Mouse (Mus musculus): Measurements from ENCODE around the gene Tymp. TPM values are rescaled to one million over a fixed set of nuclear protein-coding genes. Genes with fewer than 3 reads are reported as not detected.

The Tymp gene
- polyA plus RNA-seq, 1 experiment from 2014 or later, result 1.2 TPM

Other genes with a start within 250 kb of the Tymp start
- 15.0 and 16.5 TPM in 2 replicates for gene Hdac10, start 248.3 kb downstream of the Tymp start, polyA plus RNA-seq (2016; fragmentation: Nextera tagmentation; extraction: Ambion mirVana)
- gene Mapk12, start 236.3 kb downstream of the Tymp start, polyA plus RNA-seq (2016; fragmentation: Nextera tagmentation; extraction: Ambion mirVana), result 34.9 and 38.4 TPM in 2 replicates
- gene Mapk11, start 227.4 kb downstream of the Tymp start, polyA plus RNA-seq (2016; fragmentation: Nextera tagmentation; extraction: Ambion mirVana), result 35.7 and 36.3 TPM in 2 replicates
- 144 and 155 TPM in 2 replicates for gene Plxnb2, start 196.3 kb downstream of the Tymp start, polyA plus RNA-seq (2016; fragmentation: Nextera tagmentation; extraction: Ambion mirVana)
- 26.4 and 27.7 TPM in 2 replicates for gene Dennd6b, start 180.5 kb downstream of the Tymp start, polyA plus RNA-seq (2016; fragmentation: Nextera tagmentation; extraction: Ambion mirVana)
- 24.2 and 28.8 TPM in 2 replicates for gene Ppp6r2, start 165.5 kb downstream of the Tymp start, polyA plus RNA-seq (2016; fragmentation: Nextera tagmentation; extraction: Ambion mirVana)
- 80.7 and 84.9 TPM in 2 replicates for gene Sbf1, start 61.7 kb downstream of the Tymp start, polyA plus RNA-seq (2016; fragmentation: Nextera tagmentation; extraction: Ambion mirVana)
- 0.17 and 0.23 TPM in 2 replicates for gene Adm2, start 54.3 kb downstream of the Tymp start, polyA plus RNA-seq (2016; fragmentation: Nextera tagmentation; extraction: Ambion mirVana)
- not detected in 2 replicates for gene Miox, start 42.6 kb downstream of the Tymp start, polyA plus RNA-seq (2016; fragmentation: Nextera tagmentation; extraction: Ambion mirVana)
- 48.6 and 50.0 TPM in 2 replicates for gene Lmf2, start 21.4 kb downstream of the Tymp start, polyA plus RNA-seq (2016; fragmentation: Nextera tagmentation; extraction: Ambion mirVana)
- 202 and 208 TPM in 2 replicates for gene Ncaph2, start 21.3 kb downstream of the Tymp start, polyA plus RNA-seq (2016; fragmentation: Nextera tagmentation; extraction: Ambion mirVana)
- 6.6 and 7.2 TPM in 2 replicates for gene Sco2, start 3.2 kb downstream of the Tymp start, polyA plus RNA-seq (2016; fragmentation: Nextera tagmentation; extraction: Ambion mirVana)
- 0.38 and 0.46 TPM in 2 replicates for gene Odf3b, start 2.2 kb upstream of the Tymp start, polyA plus RNA-seq (2016; fragmentation: Nextera tagmentation; extraction: Ambion mirVana)
- 0.04 TPM in 1 of 2 replicates, not detected in the other for gene Klhdc7b, start 7.9 kb upstream of the Tymp start, polyA plus RNA-seq (2016; fragmentation: Nextera tagmentation; extraction: Ambion mirVana)
- not detected in 2 replicates for gene Syce3, start 33.5 kb upstream of the Tymp start, polyA plus RNA-seq (2016; fragmentation: Nextera tagmentation; extraction: Ambion mirVana)
- gene Cpt1b, start 48.8 kb upstream of the Tymp start, polyA plus RNA-seq (2016; fragmentation: Nextera tagmentation; extraction: Ambion mirVana), result 0.67 and 0.80 TPM in 2 replicates
- 3.9 and 4.3 TPM in 2 replicates for gene C730034F03Rik, start 52.5 kb upstream of the Tymp start, polyA plus RNA-seq (2016; fragmentation: Nextera tagmentation; extraction: Ambion mirVana)
- not detected in 2 replicates for gene Gm44502, start 52.7 kb upstream of the Tymp start, polyA plus RNA-seq (2016; fragmentation: Nextera tagmentation; extraction: Ambion mirVana)
- 44.0 and 45.1 TPM in 2 replicates for gene Chkb, start 52.9 kb upstream of the Tymp start, polyA plus RNA-seq (2016; fragmentation: Nextera tagmentation; extraction: Ambion mirVana)
- 21.2 and 22.4 TPM in 2 replicates for gene Mapk8ip2, start 76.9 kb upstream of the Tymp start, polyA plus RNA-seq (2016; fragmentation: Nextera tagmentation; extraction: Ambion mirVana)
- gene Arsa, start 100.4 kb upstream of the Tymp start, polyA plus RNA-seq (2016; fragmentation: Nextera tagmentation; extraction: Ambion mirVana), result 10.7 and 11.4 TPM in 2 replicates
- gene Shank3, start 122.6 kb upstream of the Tymp start, polyA plus RNA-seq (2016; fragmentation: Nextera tagmentation; extraction: Ambion mirVana), result 2.2 and 3.0 TPM in 2 replicates
- gene Acr, start 191.3 kb upstream of the Tymp start, polyA plus RNA-seq (2016; fragmentation: Nextera tagmentation; extraction: Ambion mirVana), result 0.27 TPM in 1 of 2 replicates, not detected in the other
- 73.0 and 78.6 TPM in 2 replicates for gene Rabl2, start 214.9 kb upstream of the Tymp start, polyA plus RNA-seq (2016; fragmentation: Nextera tagmentation; extraction: Ambion mirVana)